Mouse (Mus musculus): Measurements from ENCODE around the gene Wfdc15b. TPM values are rescaled to one million over a fixed set of nuclear protein-coding genes. Genes with fewer than 3 reads are reported as not detected.
A peak's percentile ranks its signal among the peaks of the same experiment; 100 is the strongest.

Gene Wfdc15b
- polyA plus RNA-seq, 1 experiment from 2014 or later = not detected

GRCm38 (mm10) chr2:164196700-164196990, 24.8 kb downstream of the Wfdc15b start:
- no peak for DNase-seq (ENCODE audit: low read depth, low spot score)
- CTCF ChIA-PET = no interaction called here
- TF ChIP-seq CTCF (IDR thresholded peaks at IDR 0.05) = no peak

DNA sequence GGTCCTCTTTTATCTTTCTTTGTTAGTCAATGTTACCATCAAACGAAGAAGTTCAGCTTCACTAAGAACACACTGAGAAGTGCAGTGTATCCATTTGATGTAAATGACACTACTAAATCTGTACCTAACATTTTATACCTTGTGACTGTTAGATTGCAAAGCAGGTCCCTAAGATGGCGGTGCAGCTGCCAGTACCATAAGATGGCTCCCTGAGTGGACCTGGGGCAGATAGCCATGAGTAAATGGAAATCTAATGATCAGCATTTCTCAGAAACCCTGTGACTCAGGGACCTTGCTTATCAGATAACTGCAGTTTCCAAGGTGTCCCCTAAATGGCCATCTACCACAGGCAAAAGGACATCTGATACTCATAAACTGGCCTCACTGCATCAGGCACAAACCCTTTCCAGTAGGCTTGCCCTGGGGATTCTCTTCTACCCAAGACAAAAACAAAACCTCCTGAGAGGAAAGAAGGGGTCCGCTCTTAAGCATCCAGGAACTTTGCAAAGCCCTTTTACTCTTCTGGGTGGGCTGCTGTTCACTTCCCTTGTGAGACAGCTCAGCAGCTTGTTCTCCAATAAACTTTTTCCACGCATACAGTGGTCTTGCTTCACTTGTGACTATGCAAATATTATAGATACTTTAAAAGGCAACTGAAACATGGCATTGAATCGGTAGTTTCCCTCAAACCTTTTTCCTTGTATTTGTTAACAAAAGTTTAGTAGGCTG, 25.3 kb downstream of the Wfdc15b start:
- no peak for TF ChIP-seq CTCF (IDR thresholded peaks at IDR 0.05)
- H3K27me3 ChIP-seq = peaks cover 6% of the 10 kb centered on the region
- ChIA-PET POLR2A (no interaction called here), CTCF (no interaction called here)
- no peak for DNase-seq (ENCODE audit: low read depth, low spot score)
- ATAC-seq = no peak
- in situ Hi-C loops (cut with MboI; ENCODE audit: low pct_unique_long_range_greater_than_20kb) = no loop called here

More at GRCm38 (mm10) chr2:164196700-164196990, 24.8 kb downstream of the Wfdc15b start:
- ATAC-seq = no peak
- peaks cover 6% of the 10 kb centered on the region for H3K27me3 ChIP-seq
- POLR2A ChIA-PET = no interaction called here
- in situ Hi-C loops (cut with MboI; ENCODE audit: low pct_unique_long_range_greater_than_20kb) = no loop called here

DNA sequence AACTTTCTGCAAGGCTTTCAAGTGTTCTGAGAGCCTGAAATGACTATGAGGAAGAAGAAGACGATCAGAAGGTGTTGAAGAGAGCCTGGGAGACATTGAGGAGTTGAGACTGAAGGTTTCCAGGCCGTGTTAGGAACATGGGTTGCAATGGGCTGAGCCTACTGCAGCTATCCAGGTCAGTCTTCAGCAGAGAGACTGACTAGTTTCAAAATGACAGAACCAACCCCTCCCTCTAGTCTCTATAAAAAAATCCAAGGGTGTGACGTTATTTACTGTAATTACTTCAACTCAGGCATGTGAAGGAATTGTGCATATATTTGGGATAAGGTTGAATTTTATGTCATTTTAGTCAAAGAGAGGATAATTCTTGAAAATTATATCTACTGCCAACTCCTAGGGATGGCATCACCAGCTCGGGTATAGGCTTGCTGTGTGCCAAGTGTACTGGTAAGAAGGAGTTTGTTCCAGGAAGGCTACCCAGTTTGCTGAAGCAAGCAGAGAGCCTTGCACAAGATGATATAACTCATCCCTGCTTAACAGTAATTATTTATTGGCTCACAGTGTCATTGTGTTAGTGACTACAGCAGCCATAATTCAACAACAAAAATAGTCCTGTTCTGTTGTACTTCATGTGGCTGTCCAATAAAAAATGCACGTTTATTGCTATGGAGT, 26.4 kb downstream of the Wfdc15b start:
- in situ Hi-C loops (cut with MboI; ENCODE audit: low pct_unique_long_range_greater_than_20kb) = no loop called here
- ChIA-PET POLR2A (no interaction called here), CTCF (no interaction called here)
- peaks cover 6% of the 10 kb centered on the region for H3K27me3 ChIP-seq
- ATAC-seq = no peak
- TF ChIP-seq CTCF (IDR thresholded peaks at IDR 0.05) = no peak
- no peak for DNase-seq (ENCODE audit: low read depth, low spot score)

GRCm38 (mm10) chr2:164192279-164192678, 29.2 kb downstream of the Wfdc15b start:
- ChIA-PET CTCF (no interaction called here), POLR2A (no interaction called here)
- no peak for ATAC-seq
- in situ Hi-C loops (cut with MboI; ENCODE audit: low pct_unique_long_range_greater_than_20kb) = no loop called here
- no peak for TF ChIP-seq CTCF (IDR thresholded peaks at IDR 0.05)
- H3K27me3 ChIP-seq = peaks cover 6% of the 10 kb centered on the region
- no peak for DNase-seq (ENCODE audit: low read depth, low spot score)

- in situ Hi-C loops (cut with MboI; ENCODE audit: low pct_unique_long_range_greater_than_20kb) = no loop called here
- no peak for DNase-seq (ENCODE audit: low read depth, low spot score)
- ChIA-PET CTCF (no interaction called here), POLR2A (no interaction called here)
- TF ChIP-seq CTCF (IDR thresholded peaks at IDR 0.05) = no peak
- ATAC-seq = no peak
- peaks cover 6% of the 10 kb centered on the region for H3K27me3 ChIP-seq
Observed at GRCm38 (mm10) chr2:164190576-164190975, 30.9 kb downstream of the Wfdc15b start, which contains the start of gene Wfdc12. TSS of gene Wfdc12 (minus strand) at chr2:164190608.

DNA sequence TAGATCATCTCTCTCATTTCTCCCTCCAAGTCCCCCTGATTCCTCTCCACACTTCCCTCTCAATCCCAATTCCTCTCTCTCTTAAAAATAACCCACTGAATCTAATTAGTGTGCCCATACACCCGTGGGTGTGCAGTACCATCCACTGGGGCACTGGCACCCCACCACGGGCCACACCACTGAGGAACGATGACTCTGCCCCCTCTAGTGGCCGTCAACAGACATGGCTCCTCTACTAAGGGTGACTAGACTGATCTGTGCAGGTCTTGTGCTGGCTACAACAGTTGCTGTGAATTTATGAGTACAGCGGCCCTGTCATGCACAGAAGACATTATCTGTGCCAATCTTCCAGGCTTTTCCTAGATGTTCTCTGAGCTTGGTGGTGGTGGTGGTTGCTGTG, 32.7 kb downstream of the Wfdc15b start:
- ChIA-PET CTCF (no interaction called here), POLR2A (no interaction called here)
- DNase-seq (ENCODE audit: low read depth, low spot score) = no peak
- in situ Hi-C loops (cut with MboI; ENCODE audit: low pct_unique_long_range_greater_than_20kb) = no loop called here
- ATAC-seq = no peak
- H3K27me3 ChIP-seq = peaks cover 6% of the 10 kb centered on the region
- peak; percentile 48 for TF ChIP-seq CTCF (IDR thresholded peaks at IDR 0.05)

DNA sequence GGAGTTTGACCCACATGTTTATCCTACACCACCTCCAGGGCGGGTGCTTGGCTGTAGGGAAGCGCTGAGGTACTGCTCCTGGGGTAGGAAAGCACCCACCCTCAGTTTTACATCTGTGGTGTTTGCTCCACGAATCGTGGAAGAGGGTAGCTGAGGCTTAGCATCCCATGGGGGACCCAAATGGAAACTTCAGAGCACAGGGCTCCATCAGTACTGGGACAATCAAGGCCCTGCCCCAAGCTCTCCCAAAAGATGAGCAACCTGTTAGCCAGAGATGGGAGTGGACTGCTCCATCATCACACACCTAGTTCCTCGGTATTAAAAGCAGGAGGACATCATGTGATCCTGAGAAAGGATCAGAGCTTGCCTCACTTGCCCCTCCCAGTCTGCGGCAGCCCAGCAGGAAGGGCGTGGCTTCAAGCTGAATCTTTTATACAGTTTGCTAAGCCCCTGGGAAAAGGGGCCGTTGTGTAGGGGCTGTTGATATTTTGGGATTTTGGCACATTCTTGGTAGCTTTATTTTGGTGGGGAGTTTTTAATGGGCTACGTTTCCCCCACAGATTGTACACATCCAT, 37.2 kb downstream of the Wfdc15b start:
- ATAC-seq (no peak), DNase-seq (ENCODE audit: low read depth, low spot score) (no peak)
- no peaks in the 10 kb centered on the region for H3K27me3 ChIP-seq
- TF ChIP-seq CTCF (IDR thresholded peaks at IDR 0.05) = no peak
- CTCF ChIA-PET = no interaction called here
- in situ Hi-C loops (cut with MboI; ENCODE audit: low pct_unique_long_range_greater_than_20kb) = no loop called here
- POLR2A ChIA-PET = no interaction called here

DNA sequence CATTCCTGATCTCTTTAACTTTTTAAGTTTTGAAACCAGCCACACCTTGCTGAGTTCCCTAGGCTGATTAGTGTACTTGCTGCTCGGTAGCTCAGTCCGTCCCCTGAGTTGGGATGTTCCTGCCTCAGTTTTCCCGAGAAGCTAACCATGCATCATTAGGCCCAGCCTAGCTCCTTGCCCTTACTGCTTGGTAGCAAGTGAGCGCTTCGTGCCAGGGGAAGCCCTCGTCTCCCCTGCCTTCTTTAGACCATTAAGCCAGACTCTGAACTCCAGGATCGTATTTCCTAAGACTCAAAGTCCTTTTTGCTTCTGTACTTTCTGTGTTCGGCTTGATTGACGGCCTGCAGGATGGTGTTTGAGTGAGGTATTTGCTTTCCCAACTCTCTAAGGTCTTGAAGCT, 38.1 kb downstream of the Wfdc15b start:
- no peak for DNase-seq (ENCODE audit: low read depth, low spot score)
- ATAC-seq = no peak
- H3K27me3 ChIP-seq = no peaks in the 10 kb centered on the region
- in situ Hi-C loops (cut with MboI; ENCODE audit: low pct_unique_long_range_greater_than_20kb) = no loop called here
- POLR2A ChIA-PET = no interaction called here
- TF ChIP-seq CTCF (IDR thresholded peaks at IDR 0.05) = no peak
- CTCF ChIA-PET = no interaction called here

- CTCF ChIA-PET = no interaction called here
- POLR2A ChIA-PET = no interaction called here
- TF ChIP-seq CTCF (IDR thresholded peaks at IDR 0.05) = no peak
- no peak for ATAC-seq
- H3K27me3 ChIP-seq = no peaks in the 10 kb centered on the region
- no peak for DNase-seq (ENCODE audit: low read depth, low spot score)
- in situ Hi-C loops (cut with MboI; ENCODE audit: low pct_unique_long_range_greater_than_20kb) = no loop called here
Observed at GRCm38 (mm10) chr2:164182692-164183255, 38.7 kb downstream of the Wfdc15b start, which contains the start of gene Wfdc5. TSS of gene Wfdc5 (minus strand) at chr2:164182742.

DNA sequence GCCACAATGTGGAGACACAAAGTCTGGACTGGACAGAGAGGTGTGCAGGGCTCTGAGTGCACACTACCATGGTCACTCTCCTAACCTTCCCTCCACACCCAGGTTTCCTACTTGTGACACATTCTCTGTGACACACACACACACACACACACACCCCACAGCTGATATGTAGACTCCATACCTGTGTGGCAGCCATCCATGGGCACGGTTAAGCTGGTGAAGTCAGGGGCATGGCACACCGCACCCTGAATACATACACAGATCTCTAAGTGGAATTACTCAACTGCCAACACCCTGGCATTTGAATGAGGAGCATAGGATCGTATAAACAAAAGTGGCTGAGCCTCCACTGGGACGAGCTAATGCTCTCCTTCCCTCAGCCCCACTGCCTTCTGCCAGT, 40.7 kb downstream of the Wfdc15b start:
- ChIA-PET CTCF (interaction anchor here (0.7 to 2.2 kb wide), 8 partner anchors 15 to 210 kb away, joined by 3 to 7 read pairs (median 3); no protein-coding TSS in a partner anchor), POLR2A (no interaction called here)
- TF ChIP-seq CTCF (IDR thresholded peaks at IDR 0.05) = no peak
- H3K27me3 ChIP-seq = no peaks in the 10 kb centered on the region
- peak; percentile 60 for ATAC-seq
- in situ Hi-C loops (cut with MboI; ENCODE audit: low pct_unique_long_range_greater_than_20kb) = no loop called here
- DNase-seq (ENCODE audit: low read depth, low spot score) = no peak

- in situ Hi-C loops (cut with MboI; ENCODE audit: low pct_unique_long_range_greater_than_20kb) = no loop called here
- no peak for ATAC-seq
- no peak for DNase-seq (ENCODE audit: low read depth, low spot score)
- TF ChIP-seq CTCF (IDR thresholded peaks at IDR 0.05) = no peak
- H3K27me3 ChIP-seq = no peaks in the 10 kb centered on the region
- CTCF ChIA-PET = interaction anchor here (0.7 to 2.7 kb wide), 12 partner anchors 14 to 211 kb away, joined by 3 to 9 read pairs (median 4); no protein-coding TSS in a partner anchor
- POLR2A ChIA-PET = interaction anchor here (0.6 kb wide), 1 partner anchor 224 kb away, joined by 4 read pairs; no protein-coding TSS in a partner anchor
Observed at GRCm38 (mm10) chr2:164180124-164180523, 41.3 kb downstream of the Wfdc15b start.

All from Patski (cell line).